Mouse (Mus musculus) kidney, postnatal 10 days (tissue): ENCODE measurements around the gene Cobl.
A peak's percentile ranks its signal among the peaks of the same experiment; 100 is the strongest.

Experiments used
- DNase-seq: peaks from one replicate; pipeline ENCODE4 v3.0.0; 2021; ENCODE audit warnings: mixed read lengths

Cobl gene

GRCm38 (mm10) chr11:12443614-12444013 lies 21.1 kb downstream of the Cobl start:
- no peak for DNase-seq

GRCm38 (mm10) chr11:12443185-12443584 lies 21.6 kb downstream of the Cobl start:
- DNase-seq: no peak

GRCm38 (mm10) chr11:12442283-12442682 lies 22.5 kb downstream of the Cobl start:
- no peak for DNase-seq

- no peak for DNase-seq
Observed at GRCm38 (mm10) chr11:12435905-12436304, 28.9 kb downstream of the Cobl start.

GRCm38 (mm10) chr11:12435018-12435417 lies 29.7 kb downstream of the Cobl start:
- DNase-seq: no peak

- no peak for DNase-seq
Observed at GRCm38 (mm10) chr11:12434597-12434996, 30.2 kb downstream of the Cobl start.

GRCm38 (mm10) chr11:12431911-12432310 lies 32.8 kb downstream of the Cobl start:
- DNase-seq: no peak

- DNase-seq: no peak
Observed at GRCm38 (mm10) chr11:12430231-12431041, 34.3 kb downstream of the Cobl start.

- DNase-seq: peak; percentile 57
Observed at GRCm38 (mm10) chr11:12426746-12427145, 38.0 kb downstream of the Cobl start.

- no peak for DNase-seq
Observed at GRCm38 (mm10) chr11:12424205-12424604, 40.6 kb downstream of the Cobl start.

GRCm38 (mm10) chr11:12421183-12421582 lies 43.6 kb downstream of the Cobl start:
- DNase-seq: no peak

- DNase-seq: no peak
Observed at GRCm38 (mm10) chr11:12420146-12420545, 44.6 kb downstream of the Cobl start.

- peak; percentile 19 for DNase-seq
Observed at GRCm38 (mm10) chr11:12416899-12417298, 47.9 kb downstream of the Cobl start.

- peak; percentile 18 for DNase-seq
Observed at GRCm38 (mm10) chr11:12415329-12415728, 49.4 kb downstream of the Cobl start.

- no peak for DNase-seq
Observed at GRCm38 (mm10) chr11:12411950-12412349, 52.8 kb downstream of the Cobl start.

- no peak for DNase-seq
Observed at GRCm38 (mm10) chr11:12411075-12411807, 53.5 kb downstream of the Cobl start.

GRCm38 (mm10) chr11:12409463-12409862 lies 55.3 kb downstream of the Cobl start:
- DNase-seq: no peak

- no peak for DNase-seq
Observed at GRCm38 (mm10) chr11:12407834-12408233, 56.9 kb downstream of the Cobl start.

GRCm38 (mm10) chr11:12399903-12400302 lies 64.9 kb downstream of the Cobl start:
- DNase-seq: no peak

- no peak for DNase-seq
Observed at GRCm38 (mm10) chr11:12396196-12396595, 68.6 kb downstream of the Cobl start.

GRCm38 (mm10) chr11:12394701-12395100 lies 70.1 kb downstream of the Cobl start:
- no peak for DNase-seq

- no peak for DNase-seq
Observed at GRCm38 (mm10) chr11:12394151-12394550, 70.6 kb downstream of the Cobl start.

- peak; percentile 46 for DNase-seq
Observed at GRCm38 (mm10) chr11:12384826-12385225, 79.9 kb downstream of the Cobl start.

GRCm38 (mm10) chr11:12382991-12383390 lies 81.8 kb downstream of the Cobl start:
- peak; percentile 30 for DNase-seq
